8 mouse cellular contexts compared by ENCODE assay signal in the genomic region with DNA sequence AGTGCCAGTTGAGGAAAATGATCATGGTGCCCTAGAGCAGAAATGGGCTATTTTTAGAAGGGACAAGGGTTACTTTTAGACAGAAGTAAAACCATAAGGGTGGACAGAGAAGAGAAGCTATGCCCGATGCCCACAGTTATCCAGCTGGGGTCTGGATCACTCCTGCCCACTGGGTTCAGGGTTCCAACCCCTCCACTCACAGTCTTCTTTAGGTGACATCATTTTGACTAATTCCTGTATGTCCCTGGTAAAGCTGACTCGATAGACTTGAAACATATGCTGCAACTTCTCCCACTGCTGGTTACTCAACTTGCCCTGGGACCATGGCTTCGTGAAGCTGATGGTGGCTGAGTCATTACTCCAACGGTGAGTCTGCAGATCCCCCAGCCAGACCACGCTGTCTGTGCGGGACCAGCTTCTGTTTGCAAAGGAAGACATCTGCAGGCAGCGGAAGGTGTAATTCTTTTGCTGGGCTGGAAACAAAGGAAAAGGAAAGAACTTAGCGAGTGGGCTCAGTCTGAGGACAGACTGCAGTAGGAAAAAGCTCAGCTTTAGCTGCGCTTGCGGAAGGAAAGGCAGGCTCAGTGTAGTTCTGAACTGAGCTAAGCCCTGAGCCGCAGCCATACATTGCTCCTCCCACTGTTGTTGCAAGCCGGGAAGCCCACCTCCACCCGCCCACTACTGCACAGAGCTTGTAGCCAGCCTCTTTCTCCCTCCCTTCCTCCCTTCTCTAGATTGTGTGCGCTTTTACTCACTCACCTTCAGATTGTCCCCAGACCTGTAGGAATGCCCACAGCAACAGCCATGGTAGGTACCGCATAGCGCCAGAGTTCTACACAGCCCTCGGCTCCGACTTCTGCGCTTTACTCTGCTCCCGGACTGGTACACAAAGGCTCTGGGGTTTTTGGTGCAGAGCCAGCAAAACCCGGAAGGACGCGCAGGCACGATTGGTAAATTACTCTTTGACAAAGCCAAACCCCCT. TPM values are rescaled to one million over a fixed set of nuclear protein-coding genes. Genes with fewer than 3 reads are reported as not detected.
DNase-seq lines count a peak whose midpoint lies in the region; ATAC-seq and TF ChIP-seq lines count a peak whose summit lies in the region.
"Not testable (repeated sequence)": the region's sequence is repeated elsewhere in the genome, so short reads cannot be mapped to it uniquely, and the experiment has no call there.

No protein-coding gene starts in this region.

- not testable (repeated sequence) for H3K79me2 ChIP-seq in CH12.LX (replicated peaks; ENCODE audit: control insufficient read depth, extremely low read depth, insufficient read depth, poor library complexity, severe bottlenecking)

- TF ChIP-seq EP300 in CH12.LX (IDR thresholded peaks at IDR 0.05; ENCODE audit: low read length) = not testable (repeated sequence)

- H3K4me1 ChIP-seq in CH12.LX (ENCODE audit: control insufficient read depth in 1 of 2, insufficient read depth in 2 of 2) = peaks cover 9 to 15% of the 10 kb centered on the region in 2 experiments; a peak in 3 of 4 replicates
- H3K4me1 ChIP-seq in forebrain, embryonic 11.5 days (replicated peaks; ENCODE audit: control insufficient read depth, insufficient read depth, low read length); liver, embryonic 16.5 days (ENCODE audit: control insufficient read depth, low read depth, low read length); neural tube, embryonic 11.5 days (ENCODE audit: control insufficient read depth, insufficient read depth, low read length); stomach, embryonic 16.5 days (ENCODE audit: control insufficient read depth, insufficient read depth, low read length): not testable (repeated sequence)

- intact Hi-C loops in heart, postnatal 10 days (cut with DNase I) = not testable (repeated sequence)

- H3K9ac ChIP-seq in CH12.LX (ENCODE audit: insufficient read depth, low read depth) = peak overlapping the region; percentile 68
- peak overlapping the region; percentile 66 for H3K9ac ChIP-seq in forebrain, embryonic 11.5 days (ENCODE audit: low read length)
- peak overlapping the region; percentile 19 for H3K9ac ChIP-seq in liver, embryonic 16.5 days (ENCODE audit: low read depth, low read length)
- peak overlapping the region; percentile 72 for H3K9ac ChIP-seq in neural tube, embryonic 11.5 days (ENCODE audit: low read length)
- H3K9ac ChIP-seq in stomach, embryonic 16.5 days (ENCODE audit: low read length) = peak overlapping the region; percentile 77

- H3K36me3 ChIP-seq in CH12.LX (replicated peaks in 1 of 2; ENCODE audit: control insufficient read depth in 1 of 2, insufficient read depth in 1 of 2, low read length in 1 of 2); forebrain, embryonic 11.5 days (ENCODE audit: control insufficient read depth, insufficient read depth, low read length); liver, embryonic 16.5 days (ENCODE audit: control insufficient read depth, insufficient read depth); neural tube, embryonic 11.5 days (ENCODE audit: control insufficient read depth, insufficient read depth, low read length); stomach, embryonic 16.5 days (ENCODE audit: control insufficient read depth, insufficient read depth, low read length): not testable (repeated sequence)

- not testable (repeated sequence) for H3K9me3 ChIP-seq in CH12.LX (replicated peaks; ENCODE audit: low read length); forebrain, embryonic 11.5 days (ENCODE audit: control insufficient read depth, low read length); liver, embryonic 16.5 days (replicated peaks; ENCODE audit: control insufficient read depth, low read length); neural tube, embryonic 11.5 days (ENCODE audit: control insufficient read depth, low read length); stomach, embryonic 16.5 days (replicated peaks; ENCODE audit: control insufficient read depth, low read length)

- not testable (repeated sequence) for TF ChIP-seq RAD21 in CH12.LX (IDR thresholded peaks at IDR 0.05; ENCODE audit: low read depth, low read length)

- peak overlapping the region; percentile 54 to 65 (median 64) for H3K4me3 ChIP-seq in CH12.LX (replicated peaks in 1 of 3; ENCODE audit: low read depth in 2 of 3, low read length in 2 of 3, poor library complexity in 1 of 3)
- peak overlapping the region; percentile 41 for H3K4me3 ChIP-seq in forebrain, embryonic 11.5 days (ENCODE audit: low read depth, low read length)
- peak overlapping the region; percentile 52 for H3K4me3 ChIP-seq in liver, embryonic 16.5 days (ENCODE audit: low read depth, low read length)
- peak overlapping the region; percentile 56 for H3K4me3 ChIP-seq in neural tube, embryonic 11.5 days (ENCODE audit: low read depth, low read length)
- peak overlapping the region; percentile 66 for H3K4me3 ChIP-seq in stomach, embryonic 16.5 days (replicated peaks; ENCODE audit: low read length)

- DNase-seq in CH12.LX (ENCODE audit: extremely low read depth) = peak; percentile 55
- peak; percentile 38 for DNase-seq in c-Kit-positive CD71-positive TER-119-negative erythroid progenitor cells, embryonic 14.5 days (ENCODE audit: low read depth)
- DNase-seq in forebrain, embryonic 11.5 days (ENCODE audit: low spot score) = peak; percentile 82
- peak; percentile 81 to 87 for DNase-seq in heart, postnatal 10 days
- DNase-seq in kidney, postnatal 36 days = peak; percentile 73 to 89
- DNase-seq in neural tube, embryonic 11.5 days (ENCODE audit: low spot score) = peak; percentile 83

- dilution Hi-C loops in CH12.LX (cut with MboI; ENCODE audit: extremely low pct_ligation_motif_present, extremely low pct_unique_long_range_greater_than_20kb, low sequenced_read_pairs) = not testable (repeated sequence)

- peak; percentile 97 for ATAC-seq in forebrain, embryonic 11.5 days (replicated peaks; ENCODE audit: low FRiP score)
- peak; percentile 82 for ATAC-seq in liver, embryonic 16.5 days (ENCODE audit: low read depth)
- ATAC-seq in neural tube, embryonic 11.5 days (ENCODE audit: insufficient read depth, low FRiP score, low TSS enrichment) = peak; percentile 97
- ATAC-seq in stomach, embryonic 16.5 days (ENCODE audit: insufficient read depth, low FRiP score) = peak; percentile 98

- not testable (repeated sequence) for TF ChIP-seq CTCF in CH12.LX (conservative IDR thresholded peaks at IDR 0.05 in 1 of 2, IDR thresholded peaks at IDR 0.05 in 1 of 2; ENCODE audit: low read depth in 2 of 2, low read length in 2 of 2)

- 4% methylated on average over 23 of the region's 24 CpGs for WGBS in forebrain, embryonic 11.5 days
- 2% methylated on average over 23 of the region's 24 CpGs for WGBS in liver, embryonic 16.5 days (ENCODE audit: insufficient replicate concordance)
- 4% methylated on average over 23 of the region's 24 CpGs for WGBS in neural tube, embryonic 11.5 days
- 4% methylated on average over 23 of the region's 24 CpGs for WGBS in stomach, embryonic 16.5 days

- peak overlapping the region; percentile 37 for H3K4me2 ChIP-seq in CH12.LX (ENCODE audit: insufficient read depth, low read depth, poor library complexity, severe bottlenecking)
- H3K4me2 ChIP-seq in forebrain, embryonic 11.5 days (ENCODE audit: low read depth, low read length, severe bottlenecking) = peak overlapping the region; percentile 45
- peak overlapping the region; percentile 69 for H3K4me2 ChIP-seq in liver, embryonic 16.5 days (ENCODE audit: low read depth, low read length)
- H3K4me2 ChIP-seq in neural tube, embryonic 11.5 days (ENCODE audit: low read depth) = peak overlapping the region; percentile 48
- peak overlapping the region; percentile 77 for H3K4me2 ChIP-seq in stomach, embryonic 16.5 days (ENCODE audit: low read depth, low read length)

- in situ Hi-C loops in CH12.LX (cut with MboI; ENCODE audit: low pct_ligation_motif_present, low pct_unique_long_range_greater_than_20kb, low sequenced_read_pairs) = not testable (repeated sequence)

- not testable (repeated sequence) for H3K27ac ChIP-seq in CH12.LX (ENCODE audit: insufficient read depth, low read depth)
- peak overlapping the region; percentile 54; the same call in 1 of the 2 replicates for H3K27ac ChIP-seq in forebrain, embryonic 11.5 days (ENCODE audit: low read depth, low read length)
- peak overlapping the region; percentile 36 for H3K27ac ChIP-seq in liver, embryonic 16.5 days (ENCODE audit: low read length)
- H3K27ac ChIP-seq in neural tube, embryonic 11.5 days (ENCODE audit: low read depth, low read length) = 0 out of 2 replicates have a peak overlapping the region, but pooled peaks have one; percentile 29
- H3K27ac ChIP-seq in stomach, embryonic 16.5 days (ENCODE audit: low read length) = peak overlapping the region; percentile 84

- TF ChIP-seq POLR2A in CH12.LX (IDR thresholded peaks at IDR 0.05; ENCODE audit: low read depth, low read length) = not testable (repeated sequence)

- H3K27me3 ChIP-seq in CH12.LX (replicated peaks); forebrain, embryonic 11.5 days (ENCODE audit: control insufficient read depth, insufficient read depth, low read length); liver, embryonic 16.5 days (ENCODE audit: control insufficient read depth, insufficient read depth, low read depth, low read length); neural tube, embryonic 11.5 days (ENCODE audit: control insufficient read depth, insufficient read depth, low read length); stomach, embryonic 16.5 days (ENCODE audit: control insufficient read depth, insufficient read depth, low read length): not testable (repeated sequence)

TF ChIP-seq in CH12.LX, 34 proteins besides CTCF, POLR2A, EP300 and RAD21 (continues in another document):
- TF ChIP-seq TCF12 (IDR thresholded peaks at IDR 0.05; ENCODE audit: low read depth, low read length) (0 out of 2 replicates have a peak, but pooled peaks have one; percentile 36), MAX (IDR thresholded peaks at IDR 0.05; ENCODE audit: low read length) (0 out of 2 replicates have a peak, but pooled peaks have one; percentile 51), TBP (conservative IDR thresholded peaks at IDR 0.05; ENCODE audit: low read depth, low read length) (0 out of 2 replicates have a peak, but pooled peaks have one; percentile 1)

RNA-seq across cellular contexts. Expression of gene Cd1d1, which starts 0.5 kb away (rescaled TPM):
- 2.4 and 3.0 TPM in 2 replicates for total RNA-seq in CH12.LX (2012; rRNA removed)
- total RNA-seq in CH12.LX (2014; rRNA removed) = 5.9 and 6.3 TPM in 2 replicates
- polyA plus RNA-seq in CH12.LX (2012; ENCODE audit: insufficient read length, low read depth) = 6.8 and 7.1 TPM in 2 replicates
- polyA plus RNA-seq in forebrain, embryonic 11.5 days (2014; fragmentation: Nextera tagmentation; extraction: Ambion mirVana) = 31.5 and 33.1 TPM in 2 replicates
- 10 to 100 TPM; 20.7 to 23.1 TPM for total RNA-seq in heart, postnatal 10 days (2021)
- polyA plus RNA-seq in liver, embryonic 16.5 days (2015; fragmentation: Nextera tagmentation; extraction: Ambion mirVana) = 7.3 and 8.0 TPM in 2 replicates
- polyA plus RNA-seq in neural tube, embryonic 11.5 days (2014; fragmentation: Nextera tagmentation; extraction: Ambion mirVana) = 26.9 and 32.0 TPM in 2 replicates
- 30.2 and 33.5 TPM in 2 replicates for polyA plus RNA-seq in stomach, embryonic 16.5 days (2015; fragmentation: Nextera tagmentation; extraction: Ambion mirVana)

Comparison
In these comparisons a context has a peak if more than half of its experiments do, and no peak if none do; other contexts are left out.
1. H3K9ac ChIP-seq: peak in every context shown above with its lines; median percentile 77 in stomach, embryonic 16.5 days; 72 in neural tube, embryonic 11.5 days; 68 in CH12.LX; 66 in forebrain, embryonic 11.5 days; 19 in liver, embryonic 16.5 days.